Mouse (Mus musculus): ENCODE measurements at regions not wholly inside any gene's neighbourhood (a gene's known extent, or its start where the extent isn't known, plus 50 kb on each side); places are given as distances from the start of the nearest gene placed in this dataset.
A peak's percentile ranks its signal among the peaks of the same experiment; 100 is the strongest.

DNA sequence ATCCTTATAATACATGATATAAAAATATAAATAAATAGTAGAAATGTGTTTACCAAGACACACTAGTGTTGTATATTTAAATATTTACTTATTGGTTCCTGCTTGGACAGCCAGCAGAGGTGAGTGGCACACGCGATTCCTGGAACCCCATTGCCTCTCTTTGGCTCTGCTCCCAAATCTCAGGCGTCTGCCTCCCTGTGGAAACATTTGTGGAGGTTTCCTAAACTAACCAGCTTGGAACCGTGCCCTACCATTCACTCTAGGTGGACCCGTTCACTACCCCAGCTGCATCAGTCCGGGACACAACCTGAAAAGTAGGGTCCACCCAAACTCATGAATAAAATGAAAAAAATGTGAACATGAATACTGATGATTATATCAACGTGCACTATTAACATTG, 404.0 kb upstream of the Defb41 start:
- DNase-seq: no peak

DNA sequence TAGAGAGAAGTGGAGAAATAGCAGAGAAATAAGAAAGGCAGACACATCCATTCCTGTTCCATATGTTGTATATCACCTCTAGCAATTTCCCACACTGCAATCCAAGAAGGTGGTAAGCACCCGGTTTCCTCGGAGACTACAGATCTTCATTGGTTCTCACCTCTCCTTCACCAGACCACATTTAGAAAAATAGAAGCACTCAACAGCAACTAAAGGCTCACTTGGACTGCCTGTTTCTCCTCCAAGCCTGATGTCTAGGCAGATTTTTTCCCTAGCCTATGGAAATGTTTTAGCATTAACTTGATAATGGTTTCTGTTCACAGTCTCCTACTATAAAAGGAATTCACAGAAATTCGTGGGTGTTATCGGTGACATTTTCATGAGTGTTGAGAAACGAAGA, 403.3 kb upstream of the Defb41 start:
- DNase-seq: no peak

DNA sequence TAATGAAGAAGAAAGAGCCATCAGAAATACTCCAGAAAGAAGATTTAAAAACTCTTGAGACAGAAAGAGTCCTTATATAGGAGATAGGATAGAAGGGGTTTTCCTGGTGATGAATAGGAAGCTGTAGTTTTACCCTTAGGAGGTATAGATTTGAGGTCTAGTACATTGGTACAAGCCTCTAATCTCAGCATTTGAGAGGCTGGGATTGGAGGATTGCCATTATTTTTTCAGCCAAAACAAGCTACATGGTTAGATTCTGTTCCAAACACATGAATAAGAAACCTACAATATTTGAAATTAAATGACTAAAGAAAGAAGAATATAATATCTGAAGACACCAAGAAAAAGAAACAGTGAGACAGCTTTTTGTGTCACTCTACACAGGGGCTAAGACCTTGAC, 375.9 kb upstream of the Defb41 start:
- DNase-seq: no peak

DNA sequence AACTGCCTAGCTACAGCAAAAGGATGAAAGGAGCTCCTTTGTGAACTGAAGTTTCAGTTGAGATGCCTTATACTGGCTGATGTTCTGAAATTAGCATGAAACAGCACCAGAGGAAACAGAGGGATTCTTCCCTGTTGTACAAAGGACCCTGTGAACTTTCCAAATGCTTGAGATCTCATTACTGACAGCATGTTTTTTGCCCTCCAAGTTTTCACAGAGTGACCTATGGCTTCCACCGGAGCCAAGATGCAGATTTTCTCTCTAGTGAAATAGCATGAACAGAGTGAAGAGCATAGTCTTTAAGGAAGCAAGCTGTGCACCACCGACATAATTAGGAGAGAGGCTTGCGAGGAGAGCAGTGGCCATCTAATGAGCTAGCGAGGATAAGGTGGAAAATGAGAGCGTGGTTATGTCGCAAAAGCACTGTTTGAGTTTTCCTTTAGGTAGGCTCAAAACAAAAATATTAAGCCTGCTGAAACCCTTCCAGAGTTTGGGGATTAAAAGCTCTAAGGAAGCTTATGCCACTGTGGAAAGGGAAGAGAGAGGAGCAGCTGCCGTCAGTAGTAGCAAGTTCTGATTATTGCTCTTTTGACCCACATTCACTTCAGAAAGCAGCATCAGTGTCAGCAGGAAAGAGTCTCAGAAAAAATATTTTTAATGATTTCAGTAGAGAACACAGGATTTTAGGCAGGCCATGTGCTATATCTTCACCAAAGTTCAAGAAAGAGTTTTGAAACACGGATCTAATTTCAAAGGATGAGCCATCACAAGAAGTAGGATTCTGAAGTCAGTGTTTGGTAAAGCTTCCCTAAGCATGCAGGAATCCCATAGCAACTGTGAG, 374.7 kb upstream of the Defb41 start:
- no peak for DNase-seq

DNA sequence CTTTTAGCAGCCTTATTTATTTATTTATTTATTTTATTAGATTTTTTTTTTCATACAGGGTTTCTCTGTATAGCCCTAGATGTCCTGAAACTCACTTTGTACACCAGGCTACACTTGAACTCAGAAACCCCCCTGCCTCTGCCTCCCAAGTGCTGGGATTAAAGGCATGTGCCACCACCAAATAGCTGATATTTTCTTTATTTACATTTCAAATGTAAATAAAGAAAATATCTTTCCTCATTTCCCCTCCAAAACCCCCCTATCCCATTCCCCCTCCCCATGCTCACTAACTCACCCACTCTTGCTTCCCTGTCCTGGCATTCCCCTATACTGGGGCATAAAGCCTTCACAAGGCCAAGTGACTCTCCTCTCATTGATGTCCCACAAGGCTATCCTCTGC, 372.4 kb upstream of the Defb41 start:
- no peak for DNase-seq

DNA sequence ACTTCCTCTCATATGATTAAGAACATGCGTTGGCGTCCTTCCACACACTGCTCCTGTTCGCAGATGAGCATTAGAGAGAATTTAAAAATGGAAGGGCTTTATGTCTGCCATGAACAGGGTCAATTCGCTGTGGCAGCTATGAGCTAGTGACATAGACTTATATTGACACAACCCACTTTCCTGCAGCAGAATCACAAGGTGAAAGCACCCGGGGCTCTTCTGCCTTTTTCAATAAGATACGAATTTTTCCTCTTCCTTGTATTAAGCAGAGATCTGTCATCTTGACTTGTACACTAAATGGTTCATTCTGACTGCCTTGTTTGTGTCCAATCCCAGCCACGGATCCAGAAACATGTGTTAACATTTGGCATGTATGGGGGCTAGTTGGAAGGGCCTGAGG, 345.3 kb upstream of the Defb41 start:
- no peak for DNase-seq

DNA sequence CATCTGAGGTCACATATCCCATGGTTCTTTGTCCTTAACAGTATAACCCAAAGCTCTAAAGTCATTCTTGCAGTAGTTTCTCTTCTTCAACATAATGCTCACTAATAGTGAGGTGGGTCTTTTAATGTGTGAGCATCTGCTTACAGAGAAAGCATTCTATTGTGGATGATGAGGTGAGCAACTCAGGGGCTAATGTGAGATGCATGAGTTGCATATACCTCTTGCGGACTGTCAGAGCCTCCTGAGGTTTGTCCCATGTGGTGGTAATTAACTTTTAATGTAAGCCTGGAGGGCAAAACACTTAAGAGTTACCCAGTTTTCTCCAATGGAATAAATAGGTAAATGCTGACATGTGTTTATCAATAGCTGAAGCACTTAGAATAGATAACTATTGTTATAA, 334.9 kb upstream of the Defb41 start:
- DNase-seq: no peak

DNA sequence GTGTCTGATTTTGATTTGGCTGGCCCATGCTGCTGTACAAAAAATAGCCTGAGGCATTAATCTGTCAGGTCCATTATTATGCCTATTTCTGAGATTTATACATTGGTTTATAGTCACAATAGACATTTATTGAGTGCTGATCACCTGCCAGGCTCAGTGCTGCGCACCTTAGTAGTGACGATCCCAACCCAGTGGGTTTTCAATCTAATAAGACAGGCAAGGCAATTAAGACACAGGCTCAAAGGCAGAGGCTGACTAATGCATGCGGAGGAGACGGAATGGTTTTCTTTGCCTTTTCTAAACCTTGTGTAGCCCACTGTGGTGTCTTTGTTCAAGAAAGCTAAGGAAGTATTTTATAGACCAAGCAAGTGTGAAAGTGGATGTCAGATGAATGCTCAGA, 334.0 kb upstream of the Defb41 start:
- no peak for DNase-seq

DNA sequence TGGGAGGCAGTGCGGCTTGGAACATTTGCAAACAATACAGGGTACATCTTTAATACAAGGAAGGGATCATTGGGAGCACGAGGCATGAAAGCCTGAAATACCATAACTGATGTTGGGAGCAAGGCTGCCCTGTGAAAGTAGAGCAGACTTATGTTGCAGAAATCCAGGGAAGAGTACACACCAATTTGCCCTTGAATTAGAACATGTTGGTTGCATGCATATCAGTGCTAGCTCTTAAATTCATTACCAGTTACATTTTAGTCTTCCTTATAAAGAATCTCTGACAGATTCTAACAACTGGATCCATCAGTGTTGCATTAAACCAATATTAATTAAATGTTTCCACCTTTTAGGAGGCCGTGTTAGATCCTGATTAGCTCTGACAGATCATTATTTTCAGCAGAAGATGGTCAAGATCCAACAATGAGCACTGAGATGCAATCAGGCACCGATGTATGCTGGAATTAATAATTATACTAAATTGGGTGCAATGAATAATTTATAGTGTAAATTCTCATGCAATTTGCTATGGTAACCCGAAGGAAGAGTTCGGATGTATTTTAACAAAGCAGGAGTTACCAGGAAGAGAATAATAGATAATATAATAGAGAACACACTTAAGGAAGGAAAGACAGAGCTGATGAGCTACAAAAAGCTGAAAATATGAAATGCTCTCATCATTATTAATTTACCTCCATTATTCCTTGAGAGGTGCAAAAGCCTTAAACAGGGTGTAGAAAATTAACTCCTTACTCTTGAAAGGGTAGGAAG, 318.6 kb upstream of the Defb41 start:
- DNase-seq: no peak

DNA sequence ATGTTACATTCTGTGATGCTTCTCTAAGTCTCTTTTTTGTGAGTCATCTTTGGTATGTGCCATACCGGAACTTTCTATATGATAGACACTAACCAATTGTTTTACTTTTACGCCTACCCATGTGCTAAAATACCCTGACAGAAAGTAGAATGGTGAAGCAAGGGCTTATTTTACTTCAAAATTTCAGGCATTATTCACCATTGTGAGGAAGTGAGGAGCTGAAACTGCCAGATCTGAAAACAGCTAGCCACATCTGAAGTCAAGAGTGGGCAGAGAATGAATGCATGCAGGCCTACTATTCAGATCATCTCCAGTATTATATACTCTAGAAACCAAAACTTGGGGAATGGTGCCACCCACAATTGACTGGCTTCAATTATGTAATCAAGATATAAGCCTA, 313.7 kb upstream of the Defb41 start:
- DNase-seq: no peak

DNA sequence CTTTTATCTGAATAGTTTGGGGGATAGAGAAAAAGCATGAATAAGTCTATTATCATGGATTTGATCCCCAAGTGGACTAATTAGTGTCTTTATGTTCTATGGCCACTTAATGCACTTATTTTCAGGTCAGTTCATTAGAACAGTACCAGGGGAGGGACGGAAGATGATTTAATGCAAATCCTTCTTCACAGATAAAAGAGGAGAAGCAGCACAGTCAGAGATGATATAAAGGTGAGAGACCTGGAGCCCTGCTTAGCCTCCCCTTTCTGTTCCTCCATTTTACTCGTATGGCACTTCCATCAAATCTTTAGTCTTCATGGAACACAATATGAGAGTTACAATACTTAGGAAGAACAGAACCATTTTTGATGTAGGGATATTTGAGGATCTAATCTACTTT, 302.1 kb upstream of the Defb41 start:
- DNase-seq: no peak

DNA sequence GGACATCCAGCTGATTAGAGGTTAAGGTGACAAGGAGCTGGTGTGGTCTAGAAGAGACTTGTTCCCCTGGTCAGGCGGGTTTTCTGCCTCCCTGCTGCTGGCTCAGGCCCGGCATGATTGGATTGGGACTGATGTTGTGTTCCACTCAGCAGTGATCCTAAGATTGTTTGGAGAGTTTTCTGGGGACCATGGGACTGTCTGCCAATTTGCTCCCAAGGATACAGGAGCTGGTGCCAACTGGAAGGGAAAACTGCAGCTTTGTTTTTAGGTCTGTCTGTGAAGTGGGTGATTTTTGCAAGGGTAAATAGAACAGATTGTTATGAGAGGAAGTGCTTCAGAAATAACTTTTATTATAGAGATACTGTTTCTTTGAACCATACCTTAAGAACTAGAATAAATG, 286.3 kb upstream of the Defb41 start:
- DNase-seq: no peak

DNA sequence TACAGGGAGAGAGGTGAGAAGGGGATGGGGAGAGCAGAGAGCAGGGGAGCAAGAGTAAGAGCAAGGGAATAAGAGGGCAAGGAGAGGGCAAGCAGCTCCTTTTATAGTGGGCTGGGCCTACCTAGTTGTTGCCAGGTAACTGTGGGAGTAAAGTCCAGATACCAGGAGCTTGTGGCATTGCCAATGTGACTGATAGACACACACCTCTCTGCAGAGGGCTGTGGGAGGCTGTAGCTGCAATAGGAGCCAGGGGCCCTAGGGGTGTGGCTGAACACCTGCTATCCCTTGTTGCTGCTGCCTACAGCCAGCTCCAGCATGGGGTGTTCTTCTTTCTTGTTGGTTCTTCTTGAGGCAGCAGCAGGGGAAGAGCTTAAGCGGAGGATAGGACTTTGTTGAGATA, 266.8 kb upstream of the Defb41 start:
- no peak for DNase-seq

DNA sequence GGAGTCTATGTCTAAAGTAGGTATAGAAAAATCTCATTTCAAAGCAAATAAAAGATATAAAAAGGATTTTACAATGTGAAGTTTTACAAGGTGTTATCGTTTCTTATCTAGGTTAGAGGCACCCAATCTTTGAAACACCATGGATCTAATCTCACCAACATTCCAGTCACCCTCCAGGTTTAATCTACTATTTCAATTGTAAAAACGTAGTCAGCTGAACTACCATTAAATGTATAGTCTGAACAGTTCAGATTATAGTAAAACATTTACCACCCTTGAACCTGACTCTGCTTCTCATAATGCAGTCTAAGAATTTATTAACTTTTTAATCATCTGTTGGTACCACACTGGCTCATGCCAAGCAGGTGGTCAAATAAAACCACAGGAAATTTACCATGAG, 259.5 kb upstream of the Defb41 start:
- DNase-seq: no peak

DNA sequence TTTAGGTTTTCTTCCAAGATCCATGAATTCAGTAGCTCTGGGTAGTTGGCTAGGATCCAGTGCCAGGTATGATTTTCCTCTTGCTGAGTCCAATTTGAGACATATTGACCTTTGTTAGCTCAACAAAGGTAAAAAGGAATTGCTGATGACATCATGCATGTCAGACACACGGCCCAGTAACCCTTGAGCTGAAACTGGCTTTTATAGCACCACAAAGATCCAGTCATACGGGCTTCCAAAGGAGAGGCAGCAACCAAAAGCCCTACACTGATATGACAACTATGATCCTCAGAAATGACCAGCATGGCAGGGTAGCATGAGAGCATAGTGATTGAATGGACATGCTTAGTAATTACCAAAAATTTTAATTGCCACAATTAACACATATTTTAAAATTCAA, 258.0 kb upstream of the Defb41 start:
- DNase-seq: no peak

DNA sequence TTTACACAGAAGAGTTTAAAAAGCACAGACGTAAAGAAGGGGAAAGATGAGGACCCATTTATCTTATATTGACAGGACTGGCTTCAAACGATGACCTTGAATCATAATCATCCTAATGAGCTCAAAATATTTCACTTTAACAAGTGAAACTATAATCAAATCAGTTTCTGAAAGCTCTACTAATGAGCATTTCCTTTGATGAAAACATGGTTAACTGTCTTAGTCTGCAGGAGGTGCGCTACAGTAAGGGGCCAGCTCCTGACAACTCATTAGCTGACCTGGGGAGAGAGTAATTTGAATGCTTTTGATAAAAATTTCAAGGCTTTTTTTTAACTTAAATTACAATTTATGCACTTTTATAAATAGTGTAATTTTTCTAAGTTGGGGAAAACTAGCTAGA, 247.8 kb upstream of the Defb41 start:
- no peak for DNase-seq

DNA sequence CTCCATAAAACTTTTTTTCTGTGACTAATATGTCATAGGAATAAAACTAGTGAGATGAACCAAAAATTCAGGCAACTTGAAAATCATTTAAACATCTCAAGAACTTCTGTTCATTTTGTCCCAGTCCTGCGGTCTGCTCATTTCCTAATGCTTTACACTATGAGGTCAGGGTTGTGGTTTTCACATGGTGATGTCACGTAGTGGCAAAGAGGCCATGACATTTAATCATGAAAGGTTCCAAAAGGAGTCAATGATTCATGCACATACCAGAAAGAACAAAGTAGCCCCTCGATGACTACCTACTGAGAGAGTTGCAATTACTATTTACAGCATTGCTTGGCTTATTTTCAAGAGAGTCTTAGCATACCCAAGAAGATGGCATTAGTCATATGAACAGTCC, 233.6 kb upstream of the Defb41 start:
- no peak for DNase-seq

DNA sequence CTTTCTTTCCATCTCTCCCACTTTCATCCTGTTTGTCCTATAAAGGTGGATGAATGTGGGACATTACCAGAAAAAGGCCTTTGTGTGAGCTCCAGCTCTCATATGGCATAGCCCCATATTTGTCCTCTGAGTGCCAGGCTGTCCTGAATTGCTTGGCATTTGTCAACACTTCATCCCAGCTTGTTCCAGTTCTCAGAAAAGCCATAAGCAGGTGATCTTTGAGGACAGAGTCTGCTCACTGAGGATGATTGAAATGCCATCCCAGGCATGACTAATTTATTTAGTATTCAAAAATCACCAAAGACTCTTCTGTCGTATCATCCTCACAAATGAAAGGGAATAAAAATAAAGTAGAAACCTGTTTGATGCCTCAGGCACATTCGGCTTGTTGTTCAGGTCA, 203.6 kb upstream of the Defb41 start:
- DNase-seq: peak; percentile 35

DNA sequence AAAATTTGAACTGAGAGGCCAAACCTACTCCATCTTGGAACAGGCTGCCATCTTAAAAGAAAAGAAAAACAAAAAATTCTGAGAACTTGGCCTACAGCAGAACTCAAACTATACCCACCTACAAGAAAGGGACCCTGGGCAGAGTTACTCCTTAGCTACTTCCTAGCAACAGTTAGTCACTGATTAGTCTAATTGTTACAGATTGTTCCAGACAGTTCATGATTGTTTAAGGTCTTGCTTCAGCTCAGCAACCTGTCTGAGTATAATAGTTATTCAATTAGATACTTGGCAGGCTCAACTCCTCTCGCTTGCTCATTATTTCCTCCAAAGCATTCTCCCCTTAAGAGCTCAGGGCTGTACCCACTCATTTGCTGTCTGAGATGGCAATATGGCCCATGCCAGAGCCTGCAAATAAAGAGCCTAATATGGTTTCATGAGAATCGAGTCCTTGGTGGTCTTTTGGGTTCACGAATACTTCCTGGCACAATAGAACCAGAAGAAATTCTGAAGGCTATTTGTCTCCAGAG, 200.4 kb upstream of the Defb41 start:
- peak; percentile 55 for DNase-seq

DNA sequence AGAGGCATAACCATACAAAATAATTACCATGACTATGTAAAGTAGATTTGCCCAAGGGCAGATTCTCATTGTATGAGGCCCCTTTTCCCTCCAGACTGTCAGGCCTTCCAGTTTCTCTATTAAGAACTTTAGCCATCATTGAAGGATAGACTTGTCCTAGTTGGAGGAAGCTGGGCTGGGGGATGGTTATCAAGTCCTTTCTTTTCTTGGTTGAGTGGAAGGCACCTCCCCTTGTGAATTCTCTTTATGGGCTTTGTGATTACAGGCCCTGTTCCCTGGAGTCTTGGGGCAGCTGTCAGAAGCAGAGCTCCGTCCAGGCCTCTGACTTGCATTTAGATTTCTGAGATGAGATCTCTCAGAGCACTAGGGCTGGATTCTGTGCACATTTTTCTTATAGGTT, 198.3 kb upstream of the Defb41 start:
- DNase-seq: no peak

DNA sequence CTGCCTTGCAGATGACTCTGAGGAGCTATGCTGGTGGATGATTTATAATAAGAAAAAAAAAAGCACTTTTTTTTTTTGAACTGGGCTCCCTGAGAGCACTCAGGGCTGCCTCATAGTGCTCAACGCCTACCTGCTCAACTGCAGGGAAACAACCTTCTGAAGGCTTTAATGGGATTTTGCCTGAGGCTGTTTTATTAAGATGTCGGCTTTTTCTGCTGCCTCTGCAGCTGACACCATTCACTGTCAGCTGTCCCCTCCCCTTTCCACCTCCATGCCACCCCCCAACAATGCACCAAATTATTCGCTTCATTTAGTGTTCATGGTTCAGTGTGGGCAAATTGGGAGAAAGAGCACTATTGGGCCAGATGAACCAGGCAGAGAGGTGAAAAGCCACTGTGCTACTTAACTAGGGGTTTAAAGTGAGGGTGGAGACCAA, 151.4 kb upstream of the Defb41 start:
- no peak for DNase-seq

DNA sequence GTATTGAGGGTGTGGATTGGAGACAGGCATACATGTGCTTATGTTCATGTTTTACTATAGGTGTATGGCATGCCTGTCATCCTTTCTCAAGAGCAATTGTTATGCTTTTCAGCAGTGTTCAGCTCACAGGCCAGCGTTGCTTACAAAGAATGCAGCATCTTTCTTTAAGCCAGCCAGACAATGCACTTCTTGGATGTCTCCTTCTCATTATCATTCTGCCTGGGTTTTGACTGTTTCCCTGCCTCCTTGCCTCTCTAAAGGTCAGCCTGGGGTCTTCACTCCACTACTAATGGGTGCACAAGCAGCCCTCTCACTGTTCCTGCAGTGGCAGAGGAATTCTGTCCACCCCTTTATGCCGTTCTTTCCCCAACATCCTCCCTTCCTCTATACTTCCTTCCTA, 150.9 kb upstream of the Defb41 start:
- DNase-seq: no peak

DNA sequence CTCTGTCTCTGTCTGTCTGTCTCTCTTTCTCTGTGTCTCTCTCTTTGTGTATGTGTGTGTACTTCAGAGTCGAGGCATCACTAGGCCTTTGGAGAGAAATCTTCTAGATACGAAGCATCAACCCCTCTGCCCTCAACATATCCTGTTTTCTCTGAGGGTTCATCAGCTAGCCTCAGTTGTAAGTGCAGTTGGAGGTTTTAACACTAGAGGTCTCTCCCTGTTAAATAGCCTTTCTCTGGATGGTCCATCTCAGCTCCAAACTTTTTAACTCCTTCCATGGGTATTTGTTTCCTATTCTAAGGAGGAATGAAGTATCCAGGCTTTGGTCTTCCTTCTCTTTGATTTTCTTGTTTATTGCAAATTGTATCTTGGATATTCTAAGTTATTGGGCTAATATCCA, 147.8 kb upstream of the Defb41 start:
- DNase-seq: no peak

DNA sequence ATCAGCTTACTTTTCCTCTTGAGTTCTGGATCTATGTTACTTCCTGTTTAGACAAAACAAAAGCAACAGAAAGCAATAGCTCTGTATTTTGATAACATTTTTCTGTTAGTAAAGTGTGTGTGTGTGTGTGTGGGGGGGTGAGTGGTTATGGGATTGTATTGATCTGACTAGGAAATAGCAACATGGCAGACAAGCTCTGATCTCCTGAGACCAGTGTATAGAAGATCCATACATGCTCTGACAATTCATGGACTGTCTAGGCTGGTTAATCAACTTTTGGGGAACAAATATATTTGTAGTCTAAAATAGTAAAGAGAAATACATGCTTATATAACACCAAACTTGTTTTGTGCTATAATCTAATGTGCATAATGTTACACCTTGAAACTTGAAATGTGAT, 124.7 kb upstream of the Defb41 start:
- DNase-seq: no peak
